8 mouse cellular contexts compared by ENCODE assay signal in the genomic region with DNA sequence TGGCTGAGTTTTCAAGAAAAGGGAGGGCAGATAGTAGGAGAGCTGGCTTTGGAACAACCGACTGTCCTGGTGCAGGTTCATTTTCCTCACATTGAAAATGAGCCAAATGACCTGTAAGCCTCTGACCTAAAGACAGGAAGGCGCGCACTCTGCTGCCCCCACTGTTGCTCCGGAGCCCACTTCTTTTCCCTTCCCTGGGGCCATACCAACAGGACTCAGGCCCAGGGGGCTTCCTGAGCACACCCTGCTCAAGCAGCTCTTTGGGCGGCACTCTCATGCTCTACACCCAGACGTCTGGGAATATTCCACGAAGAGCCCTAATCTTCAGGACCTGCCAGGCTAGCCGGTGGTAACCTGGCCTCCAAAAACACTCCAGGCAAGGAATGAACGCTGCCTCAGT. TPM values are rescaled to one million over a fixed set of nuclear protein-coding genes. Genes with fewer than 3 reads are reported as not detected.
DNase-seq lines count a peak whose midpoint lies in the region; ATAC-seq and TF ChIP-seq lines count a peak whose summit lies in the region.

No protein-coding gene starts in this region.

- no peak for TF ChIP-seq POLR2A in limb, embryonic 14.5 days (IDR thresholded peaks at IDR 0.05; ENCODE audit: borderline replicate concordance, extremely low read depth, insufficient read depth, insufficient read length)

- DNase-seq in lung, postnatal 0 days (ENCODE audit: low spot score), result no peak
- DNase-seq in lung, postnatal 4 days, result no peak
- DNase-seq in forebrain, embryonic 11.5 days (ENCODE audit: low spot score), result peak; percentile 53
- DNase-seq in limb, embryonic 14.5 days (ENCODE audit: low spot score), result no peak
- DNase-seq in urinary bladder, postnatal 10 days (ENCODE audit: low spot score), result no peak
- DNase-seq in thymus, postnatal 4 days, result no peak
- DNase-seq in cerebellum, postnatal 4 days (ENCODE audit: low spot score in 2 of 2), result no peak

- H3K4me1 ChIP-seq in lung, postnatal 0 days (ENCODE audit: insufficient read depth, low read depth, low read length), result no peaks in the 10 kb centered on the region
- peaks cover 5% of the 10 kb centered on the region; the same call in 1 of the 2 replicates for H3K4me1 ChIP-seq in forebrain, embryonic 11.5 days (replicated peaks; ENCODE audit: control insufficient read depth, insufficient read depth, low read length)
- H3K4me1 ChIP-seq in limb, embryonic 14.5 days (ENCODE audit: control insufficient read depth, insufficient read depth, low read length), result peaks cover 5% of the 10 kb centered on the region; the same call in 1 of the 2 replicates
- peaks cover 13% of the 10 kb centered on the region; the same call in 1 of the 2 replicates for H3K4me1 ChIP-seq in stomach, embryonic 15.5 days

- 14% methylated on average over 9 of the region's 9 CpGs for WGBS in lung, postnatal 0 days
- 4% methylated on average over 9 of the region's 9 CpGs for WGBS in forebrain, embryonic 11.5 days
- 8% methylated on average over 9 of the region's 9 CpGs for WGBS in limb, embryonic 14.5 days
- WGBS in stomach, embryonic 15.5 days, result 20% methylated on average over 9 of the region's 9 CpGs

- ATAC-seq in lung, postnatal 0 days, result no peak
- ATAC-seq in forebrain, embryonic 11.5 days (replicated peaks; ENCODE audit: low FRiP score), result no peak
- no peak for ATAC-seq in limb, embryonic 14.5 days (ENCODE audit: low FRiP score, low read depth)
- ATAC-seq in stomach, embryonic 15.5 days (ENCODE audit: insufficient read depth, low FRiP score, low read depth), result no peak

- no peak overlapping the region for H3K4me3 ChIP-seq in lung, postnatal 0 days (ENCODE audit: low read depth, low read length)
- H3K4me3 ChIP-seq in forebrain, embryonic 11.5 days (ENCODE audit: low read depth, low read length), result no peak overlapping the region; the same call in 1 of the 2 replicates
- H3K4me3 ChIP-seq in limb, embryonic 14.5 days (replicated peaks; ENCODE audit: low read length), result peak overlapping the region; percentile 60
- no peak overlapping the region for H3K4me3 ChIP-seq in stomach, embryonic 15.5 days (replicated peaks)

- H3K9me3 ChIP-seq in lung, postnatal 0 days (ENCODE audit: low read length), result no peaks in the 10 kb centered on the region
- H3K9me3 ChIP-seq in forebrain, embryonic 11.5 days (ENCODE audit: control insufficient read depth, low read length), result no peaks in the 10 kb centered on the region
- H3K9me3 ChIP-seq in limb, embryonic 14.5 days (ENCODE audit: control insufficient read depth, low read length), result no peaks in the 10 kb centered on the region
- H3K9me3 ChIP-seq in stomach, embryonic 15.5 days, result no peaks in the 10 kb centered on the region

- H3K27me3 ChIP-seq in lung, postnatal 0 days (replicated peaks; ENCODE audit: insufficient read depth, low read length), result 0 out of 2 replicates have a peak, but pooled peaks cover 6% of the 10 kb centered on the region
- peaks cover 2% of the 10 kb centered on the region; the same call in 1 of the 2 replicates for H3K27me3 ChIP-seq in forebrain, embryonic 11.5 days (ENCODE audit: control insufficient read depth, insufficient read depth, low read length)
- H3K27me3 ChIP-seq in limb, embryonic 14.5 days (ENCODE audit: control insufficient read depth, insufficient read depth, low read length), result peaks cover 18% of the 10 kb centered on the region
- peaks cover 45% of the 10 kb centered on the region for H3K27me3 ChIP-seq in stomach, embryonic 15.5 days (replicated peaks)

- H3K27ac ChIP-seq in lung, postnatal 0 days (ENCODE audit: low read length), result no peak overlapping the region
- H3K27ac ChIP-seq in forebrain, embryonic 11.5 days (ENCODE audit: low read depth, low read length), result no peak overlapping the region
- no peak overlapping the region for H3K27ac ChIP-seq in limb, embryonic 14.5 days (replicated peaks; ENCODE audit: low read depth, low read length)
- no peak overlapping the region for H3K27ac ChIP-seq in stomach, embryonic 15.5 days

- peak overlapping the region; percentile 89; the same call in 1 of the 2 replicates for H3K4me2 ChIP-seq in lung, postnatal 0 days (replicated peaks; ENCODE audit: low read depth, low read length)
- H3K4me2 ChIP-seq in forebrain, embryonic 11.5 days (ENCODE audit: low read depth, low read length, severe bottlenecking), result peak overlapping the region; percentile 94
- peak overlapping the region; percentile 88; the same call in 1 of the 2 replicates for H3K4me2 ChIP-seq in limb, embryonic 14.5 days (replicated peaks; ENCODE audit: low read depth, low read length, severe bottlenecking)
- peak overlapping the region; percentile 96 for H3K4me2 ChIP-seq in stomach, embryonic 15.5 days

- no peak overlapping the region for H3K9ac ChIP-seq in lung, postnatal 0 days (replicated peaks; ENCODE audit: low read depth)
- H3K9ac ChIP-seq in forebrain, embryonic 11.5 days (ENCODE audit: low read length), result no peak overlapping the region
- no peak overlapping the region for H3K9ac ChIP-seq in limb, embryonic 14.5 days (ENCODE audit: low read depth, low read length, severe bottlenecking)
- no peak overlapping the region for H3K9ac ChIP-seq in stomach, embryonic 15.5 days

- no peak for TF ChIP-seq EP300 in lung, postnatal 0 days (IDR thresholded peaks at IDR 0.05)

- TF ChIP-seq CTCF in lung, postnatal 0 days (IDR thresholded peaks at IDR 0.05), result peak; percentile 14

- no peaks in the 10 kb centered on the region for H3K36me3 ChIP-seq in lung, postnatal 0 days (ENCODE audit: insufficient read depth, low read length)
- no peaks in the 10 kb centered on the region for H3K36me3 ChIP-seq in forebrain, embryonic 11.5 days (ENCODE audit: control insufficient read depth, insufficient read depth, low read length)
- H3K36me3 ChIP-seq in limb, embryonic 14.5 days (ENCODE audit: control insufficient read depth, insufficient read depth, low read length), result no peaks in the 10 kb centered on the region
- no peaks in the 10 kb centered on the region for H3K36me3 ChIP-seq in stomach, embryonic 15.5 days

RNA-seq across cellular contexts. Expression of a gene that starts 0.6 kb away (rescaled TPM):
- 12.8 and 14.4 TPM in 2 replicates for polyA plus RNA-seq in lung, postnatal 0 days (2015; fragmentation: Nextera tagmentation; extraction: Ambion mirVana)
- polyA plus RNA-seq in forebrain, embryonic 11.5 days (2014; fragmentation: Nextera tagmentation; extraction: Ambion mirVana), result 11.4 and 14.3 TPM in 2 replicates
- polyA plus RNA-seq in limb, embryonic 14.5 days (2012; rRNA removed), result 49.0 and 56.7 TPM in 2 replicates
- 21.2 and 26.6 TPM in 2 replicates for polyA plus RNA-seq in limb, embryonic 14.5 days (2014; fragmentation: Nextera tagmentation; extraction: Ambion mirVana)
- polyA plus RNA-seq in stomach, embryonic 15.5 days (2015; fragmentation: Nextera tagmentation; extraction: Ambion mirVana), result 11.1 and 15.2 TPM in 2 replicates

RNA-seq across cellular contexts. Expression of a gene that starts 2.6 kb away (rescaled TPM):
- not detected in 2 replicates for polyA plus RNA-seq in lung, postnatal 0 days (2015; fragmentation: Nextera tagmentation; extraction: Ambion mirVana)
- not detected in 2 replicates for polyA plus RNA-seq in forebrain, embryonic 11.5 days (2014; fragmentation: Nextera tagmentation; extraction: Ambion mirVana)
- not detected in 2 replicates for polyA plus RNA-seq in limb, embryonic 14.5 days (2012; rRNA removed)
- not detected in 2 replicates for polyA plus RNA-seq in limb, embryonic 14.5 days (2014; fragmentation: Nextera tagmentation; extraction: Ambion mirVana)
- polyA plus RNA-seq in stomach, embryonic 15.5 days (2015; fragmentation: Nextera tagmentation; extraction: Ambion mirVana), result not detected in 2 replicates

RNA-seq across cellular contexts. Expression of a gene that starts 29.0 kb away (rescaled TPM):
- polyA plus RNA-seq in lung, postnatal 0 days (2015; fragmentation: Nextera tagmentation; extraction: Ambion mirVana), result 51.8 and 54.3 TPM in 2 replicates
- polyA plus RNA-seq in forebrain, embryonic 11.5 days (2014; fragmentation: Nextera tagmentation; extraction: Ambion mirVana), result 97.6 and 102 TPM in 2 replicates
- polyA plus RNA-seq in limb, embryonic 14.5 days (2012; rRNA removed), result 48.1 and 62.1 TPM in 2 replicates
- 86.3 and 92.2 TPM in 2 replicates for polyA plus RNA-seq in limb, embryonic 14.5 days (2014; fragmentation: Nextera tagmentation; extraction: Ambion mirVana)
- 58.2 and 67.0 TPM in 2 replicates for polyA plus RNA-seq in stomach, embryonic 15.5 days (2015; fragmentation: Nextera tagmentation; extraction: Ambion mirVana)
